Mouse (Mus musculus): ENCODE data around the gene Gm9112. TPM values are rescaled to one million over a fixed set of nuclear protein-coding genes. Genes with fewer than 3 reads are reported as not detected.

Gm9112 gene
- polyA plus RNA-seq, 1 experiment: not detected

Other genes starting within 250 kb of the Gm9112 start
- 6.4 TPM for gene Hdac8, start 202.3 kb downstream of the Gm9112 start, polyA plus RNA-seq (2012; fragmentation: generic; extraction: Trizol)
- gene Phka1, start 63.4 kb downstream of the Gm9112 start, polyA plus RNA-seq (2012; fragmentation: generic; extraction: Trizol): 8.7 TPM
- not detected for gene Gm3880, start 20.7 kb downstream of the Gm9112 start, polyA plus RNA-seq (2012; fragmentation: generic; extraction: Trizol)
- not detected for gene Dmrtc1b, start 230 bp upstream of the Gm9112 start, polyA plus RNA-seq (2012; fragmentation: generic; extraction: Trizol)
- gene Dmrtc1c1, start 95.3 kb upstream of the Gm9112 start, polyA plus RNA-seq (2012; fragmentation: generic; extraction: Trizol): not detected
- not detected for gene Dmrtc1c2, start 147.0 kb upstream of the Gm9112 start, polyA plus RNA-seq (2012; fragmentation: generic; extraction: Trizol)
- gene 1700031F05Rik, start 160.3 kb upstream of the Gm9112 start, polyA plus RNA-seq (2012; fragmentation: generic; extraction: Trizol): not detected
- not detected for gene Dmrtc1a, start 201.1 kb upstream of the Gm9112 start, polyA plus RNA-seq (2012; fragmentation: generic; extraction: Trizol)
- gene 1700011M02Rik, start 201.3 kb upstream of the Gm9112 start, polyA plus RNA-seq (2012; fragmentation: generic; extraction: Trizol): not detected
- not detected for gene 1700018G05Rik, start 220.7 kb upstream of the Gm9112 start, polyA plus RNA-seq (2012; fragmentation: generic; extraction: Trizol)

All from myocyte (in vitro differentiated cells).